Mouse (Mus musculus) cerebellum, postnatal 36 days (tissue): ENCODE data around the gene Myl6.
A peak's percentile ranks its signal among the peaks of the same experiment; 100 is the strongest.

Experiments used
- DNase-seq, 2 experiments: peaks; one replicate each; pipeline ENCODE4 v3.0.0; 2021 to 2022; ENCODE audit warnings: mixed read lengths in 2 of 2

Myl6 gene

DNA sequence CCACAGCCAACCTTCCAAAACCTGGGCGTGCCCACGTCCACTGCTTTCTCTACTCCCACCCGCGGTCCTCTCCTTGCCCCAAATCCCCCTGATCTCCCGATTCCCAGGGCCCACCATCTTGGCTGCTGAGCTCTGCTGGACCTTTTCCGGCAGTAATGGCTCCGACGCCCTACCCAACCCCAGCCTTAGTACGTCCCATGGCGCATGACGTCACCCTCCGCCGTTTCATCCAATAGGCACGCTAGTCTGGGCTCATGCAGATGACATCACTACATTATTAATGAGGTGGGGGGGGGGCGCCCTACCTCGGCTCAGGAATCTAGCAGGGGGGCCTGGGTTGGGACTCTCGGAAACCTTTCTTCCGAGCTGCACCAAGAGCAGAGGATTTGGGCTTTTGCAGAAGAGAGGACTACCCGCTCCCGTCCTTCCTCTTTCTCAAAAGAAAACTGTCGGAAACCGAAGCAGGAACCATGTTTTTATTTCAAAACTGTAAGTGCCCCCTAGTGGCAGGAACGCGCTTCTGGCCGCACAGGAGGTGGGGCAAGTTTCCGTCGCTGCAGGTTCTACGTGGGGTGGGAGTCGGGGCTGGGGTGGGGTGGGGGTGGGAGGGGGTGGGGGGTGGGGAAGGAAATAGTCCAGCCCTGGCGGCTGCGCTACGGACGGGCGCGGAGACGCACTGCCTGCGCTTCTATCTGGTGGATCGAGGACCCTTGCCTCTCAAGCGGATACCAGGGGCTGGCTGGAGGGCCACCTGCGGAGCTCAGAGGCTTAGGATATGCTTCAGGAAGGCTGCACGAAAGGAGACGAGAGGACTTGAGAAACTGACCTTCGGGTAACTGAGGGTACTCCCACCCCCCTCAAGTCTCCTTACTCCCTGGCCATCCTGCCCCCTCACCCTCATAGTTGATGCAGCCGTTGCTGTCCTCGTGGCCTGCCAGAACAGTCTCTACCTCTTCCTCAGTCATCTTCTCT, at the start of gene Myl6:
Gene Myl6, minus strand, starts transcription at position 451 of the 972 bp plus-strand sequence.
- peak; percentile 98 to 99 for DNase-seq

DNA sequence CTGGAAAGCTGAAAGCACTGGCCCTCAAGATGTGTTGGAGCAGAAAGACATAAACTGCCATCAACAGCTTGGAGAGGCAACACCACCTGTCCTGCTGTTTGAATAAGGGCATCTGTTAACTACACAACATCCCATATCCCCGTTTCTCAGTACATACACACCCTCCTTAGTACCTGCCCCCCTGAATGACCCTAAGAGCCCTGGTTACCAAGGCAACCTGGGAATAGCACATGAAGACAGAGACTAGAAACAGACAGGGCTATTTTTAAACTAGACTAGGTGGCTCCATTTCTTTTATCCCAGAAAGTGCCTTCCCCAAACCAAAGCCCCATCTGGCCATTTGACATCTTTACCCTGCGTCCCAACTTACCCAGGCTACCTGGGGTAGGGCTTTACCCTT, 49.2 kb upstream of the Myl6 start:
- DNase-seq = no peak

DNA sequence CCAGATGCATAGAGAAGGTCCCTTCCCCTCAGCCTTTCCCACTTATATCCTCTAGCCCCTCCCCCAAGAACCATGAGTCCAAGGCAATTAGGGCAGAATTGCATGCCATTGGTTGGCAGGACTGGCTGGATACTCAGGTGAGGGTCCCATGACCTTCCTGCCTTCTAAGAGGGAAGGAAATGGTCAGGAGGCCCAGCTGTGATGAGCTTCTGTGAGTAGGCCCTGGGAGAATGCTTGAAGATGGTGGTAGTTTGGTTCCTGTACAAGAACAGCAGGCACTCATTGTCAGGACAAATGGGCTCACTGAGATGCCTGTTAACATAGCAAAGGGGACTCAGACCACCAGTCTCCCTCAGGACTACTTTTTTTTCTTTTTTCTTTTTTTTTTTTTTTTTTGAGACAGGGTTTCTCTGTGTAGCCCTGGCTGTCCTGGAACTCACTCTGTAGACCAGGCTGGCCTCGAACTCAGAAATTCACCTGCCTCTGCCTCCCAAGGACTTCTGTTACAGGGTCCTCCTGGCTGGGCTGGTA, 44.5 kb upstream of the Myl6 start:
- DNase-seq = no peak

DNA sequence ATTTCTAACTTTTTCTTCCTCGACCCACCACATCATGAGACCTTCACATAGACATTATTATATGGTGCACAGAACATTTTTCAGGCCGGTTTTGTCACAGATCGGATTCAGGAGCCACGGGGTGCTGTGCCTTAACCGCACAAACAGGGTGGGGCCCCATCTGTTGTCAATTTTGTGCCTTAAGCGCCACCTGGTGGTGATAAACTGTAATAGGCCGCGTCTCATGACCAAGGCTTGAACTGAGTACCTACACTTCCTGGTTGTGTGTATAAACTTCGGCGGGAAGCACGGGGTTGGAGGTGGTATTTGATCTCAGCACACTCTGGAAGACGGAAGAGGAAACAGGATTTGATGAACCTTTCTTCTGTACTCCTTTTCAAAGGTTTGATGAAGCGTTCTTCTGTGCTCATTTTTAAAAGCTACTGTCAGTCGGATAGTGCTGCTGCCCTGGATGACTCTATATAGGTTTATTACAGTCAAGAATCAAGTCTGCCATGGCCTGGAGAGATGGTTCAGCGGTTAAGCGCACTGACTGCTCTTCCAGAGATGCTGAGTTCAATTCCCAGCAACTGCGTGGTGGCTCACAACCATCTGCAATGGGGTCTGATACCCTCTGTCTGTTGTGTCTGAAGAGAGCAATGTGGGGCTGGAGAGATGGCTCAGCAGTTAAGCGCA, 42.5 kb upstream of the Myl6 start:
- DNase-seq = peak; percentile 88 to 94

DNA sequence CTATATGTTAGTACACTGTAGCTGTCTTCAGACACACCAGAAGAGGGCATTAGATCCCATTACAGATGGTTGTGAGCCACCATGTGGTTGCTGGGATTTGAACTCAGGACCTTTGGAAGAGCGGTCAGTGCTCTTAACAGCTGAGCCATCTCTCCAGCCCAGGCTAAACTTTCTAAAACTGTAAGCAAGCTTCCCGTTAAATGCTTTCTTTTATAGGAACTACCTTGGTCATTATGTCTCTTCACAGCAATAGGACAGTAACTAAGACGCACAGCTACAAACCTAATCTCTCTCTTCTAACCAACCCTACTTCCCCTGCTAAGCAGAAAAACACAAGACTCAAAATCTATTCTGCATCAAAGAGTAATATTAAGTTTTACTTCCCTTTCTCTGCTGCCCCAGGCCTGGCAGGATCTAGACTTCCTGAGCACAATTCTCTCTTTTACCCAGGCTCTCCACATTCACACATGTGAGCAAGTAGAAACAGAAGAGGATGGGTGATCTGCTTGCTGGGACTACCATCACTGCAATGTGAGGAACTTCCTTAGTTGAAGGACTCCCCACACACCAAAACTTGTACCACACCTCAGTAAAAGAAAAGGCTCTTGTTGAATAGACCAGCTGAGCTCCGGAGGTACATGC, 41.8 kb upstream of the Myl6 start:
- no peak for DNase-seq

DNA sequence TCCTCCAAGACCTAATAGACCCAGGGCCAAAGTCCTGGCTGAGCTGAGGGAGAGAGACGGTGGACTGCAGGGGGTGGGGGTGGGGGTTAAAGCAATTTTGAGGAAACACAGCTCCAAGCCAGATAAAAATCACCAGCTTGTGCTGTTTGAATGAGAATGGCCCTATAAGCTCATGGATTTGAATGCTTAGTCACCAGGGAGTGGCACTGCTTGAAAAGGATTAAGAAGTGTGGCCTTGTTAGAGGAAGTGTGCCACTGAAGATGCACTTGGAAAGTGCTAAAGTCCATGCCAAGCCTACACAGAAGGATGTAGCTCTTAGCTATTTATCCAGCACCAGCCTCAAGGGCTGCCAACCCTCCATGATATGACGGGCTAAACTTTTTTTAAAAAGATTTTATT, 41.3 kb upstream of the Myl6 start:
- DNase-seq = no peak

DNA sequence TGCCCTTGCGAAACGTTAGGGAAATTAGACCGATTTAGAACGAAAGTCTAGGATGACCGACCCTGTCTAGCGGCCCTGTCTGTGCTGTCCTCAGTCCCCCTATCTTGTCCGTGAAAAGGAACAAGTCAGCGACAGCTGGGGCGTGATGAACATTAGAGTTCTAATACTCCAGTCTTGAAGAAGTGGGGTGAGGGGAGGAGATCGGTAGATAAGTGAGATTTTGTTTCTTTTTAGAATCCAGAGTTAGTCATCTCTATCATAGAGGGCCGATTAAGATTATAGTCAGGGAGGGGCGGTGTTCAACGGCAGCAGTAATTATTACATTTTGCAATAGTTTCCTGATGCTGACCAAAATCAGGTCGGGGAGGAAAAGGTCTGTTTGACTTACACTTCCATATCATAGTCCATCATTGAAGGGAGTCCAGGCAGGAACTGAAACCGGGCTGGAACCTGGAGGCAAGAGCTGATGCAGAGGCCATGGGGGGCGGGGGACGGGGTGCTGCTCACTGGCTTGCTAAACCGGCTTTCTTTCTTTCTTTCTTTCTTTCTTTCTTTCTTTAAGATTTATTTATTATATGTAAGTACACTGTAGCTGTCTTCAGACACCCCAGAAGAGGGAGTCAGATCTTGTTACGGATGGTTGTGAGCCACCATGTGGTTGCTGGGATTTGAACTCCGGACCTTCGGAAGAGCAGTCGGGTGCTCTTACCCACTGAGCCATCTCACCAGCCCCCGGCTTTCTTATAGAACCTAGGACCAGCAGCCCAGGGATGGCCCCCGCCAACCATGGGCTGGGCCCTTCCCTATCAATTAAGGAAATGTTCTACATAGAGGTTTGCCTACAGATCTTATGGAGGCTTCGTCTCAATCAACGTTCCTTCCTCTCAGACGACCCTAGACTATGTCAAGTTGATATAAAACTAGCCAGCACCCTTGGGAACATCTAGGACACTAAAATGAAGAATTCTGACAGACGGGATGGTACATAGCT, 32.7 kb upstream of the Myl6 start:
- no peak for DNase-seq

DNA sequence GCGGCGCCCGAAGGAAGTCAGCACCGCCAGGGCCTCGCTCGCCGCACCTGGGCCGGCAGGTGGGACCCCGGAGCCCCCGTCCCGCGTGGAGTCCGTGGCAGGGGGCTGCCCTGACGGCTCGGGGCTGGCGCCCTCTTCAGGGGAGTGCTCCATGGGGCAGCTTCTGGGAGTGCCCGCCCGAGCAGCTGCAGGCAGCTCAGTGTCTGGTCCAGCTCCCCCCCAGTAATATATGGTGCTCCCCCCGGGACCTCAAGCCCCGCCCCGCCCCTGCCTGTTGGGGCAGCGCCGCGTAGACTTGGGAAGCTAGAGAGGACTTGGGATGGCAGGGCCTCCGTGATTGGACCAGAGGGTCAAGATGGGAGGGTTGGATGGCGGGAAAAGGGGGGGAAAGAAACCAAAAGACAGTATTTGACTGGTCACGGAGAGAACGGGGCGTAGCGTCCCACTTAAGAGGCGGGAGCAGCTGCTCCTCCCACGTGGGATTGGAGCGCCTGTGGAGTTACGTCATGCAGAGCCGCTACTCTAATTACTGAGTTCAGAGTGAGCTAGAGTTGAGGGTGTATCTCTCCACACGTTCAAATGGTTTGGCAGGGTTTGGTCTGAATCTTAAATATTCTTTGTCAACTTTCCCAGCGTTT, 31.8 kb upstream of the Myl6 start, which contains the start of gene Esyt1:
Gene Esyt1, minus strand, starts transcription at position 201 of the 638 bp plus-strand sequence.
- peak; percentile 89 to 90 for DNase-seq

DNA sequence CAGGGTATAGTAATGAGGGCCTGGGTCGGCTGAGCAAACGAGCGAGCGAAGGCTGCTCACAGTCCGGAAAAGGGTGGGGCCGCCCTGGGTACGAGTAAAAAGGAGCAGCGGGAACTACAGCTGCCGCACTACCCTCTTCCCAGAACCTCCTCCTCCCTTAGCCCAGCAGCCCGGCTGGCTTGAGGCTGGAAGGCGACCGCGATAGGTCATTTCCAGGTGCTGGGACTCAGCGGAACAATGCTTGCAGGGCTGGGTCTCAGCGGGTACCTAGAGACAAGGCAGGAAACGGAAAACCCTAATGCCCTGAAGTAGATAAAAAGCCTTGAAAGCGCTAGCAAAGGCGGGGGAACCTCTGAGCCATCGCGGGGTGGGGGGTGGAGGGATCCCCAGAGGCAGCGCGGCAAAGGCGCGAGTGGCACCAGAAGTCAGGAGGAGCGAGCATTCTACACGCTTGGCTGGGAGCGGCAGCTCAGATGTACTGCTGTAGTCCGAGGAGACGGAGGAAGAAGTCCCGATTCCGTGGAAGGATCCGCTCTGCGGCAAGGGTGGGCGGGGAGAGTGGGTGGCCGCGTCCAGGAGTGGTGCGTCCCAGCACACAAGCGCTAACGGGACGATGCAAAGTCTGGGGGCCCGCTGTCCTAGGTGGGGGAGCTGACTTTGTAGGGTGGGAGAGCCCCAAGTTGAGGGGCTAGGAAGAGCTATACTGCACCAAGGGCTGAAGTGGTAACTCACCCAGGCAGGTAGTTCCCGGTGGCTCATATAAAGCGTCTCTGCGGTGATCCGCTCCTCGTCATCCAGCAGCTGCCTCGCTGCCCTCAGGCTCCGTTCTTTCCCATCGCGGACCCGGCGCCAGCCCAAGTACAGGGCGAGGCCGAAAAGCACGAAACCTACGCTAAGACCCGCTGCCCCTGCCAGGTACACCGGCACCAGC, 31.1 kb upstream of the Myl6 start:
- peak; percentile 46 to 50 for DNase-seq

DNA sequence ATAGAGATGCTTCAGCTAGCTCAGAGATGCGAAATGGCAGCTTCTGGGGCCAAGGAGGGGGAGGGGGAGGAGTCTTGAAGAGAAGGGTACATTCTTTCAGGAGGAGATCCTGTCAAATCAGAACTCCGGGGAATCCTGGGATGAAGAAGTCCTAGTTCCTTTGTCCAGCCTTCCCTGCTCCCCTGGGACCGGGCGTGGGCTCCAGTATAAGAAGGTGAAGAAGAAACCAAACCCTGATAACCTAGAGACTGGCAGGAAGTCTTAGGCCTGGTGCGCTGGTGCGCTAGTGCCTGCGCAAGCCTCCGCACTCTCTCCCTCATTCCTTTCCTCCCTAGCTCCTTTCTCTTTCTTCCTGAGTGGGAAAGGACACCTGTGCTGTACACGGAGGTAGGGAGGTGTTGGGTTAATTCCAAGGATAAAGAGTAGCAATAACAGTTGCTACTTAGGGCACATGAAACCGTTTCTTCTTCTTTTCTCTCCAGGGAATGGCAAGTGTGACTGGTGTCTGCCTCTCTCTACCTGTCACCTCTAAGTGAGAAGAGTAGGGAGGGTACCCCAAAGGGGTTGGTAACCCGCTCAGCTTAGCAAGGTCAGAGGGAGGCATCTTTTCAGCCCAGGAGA, 30.3 kb upstream of the Myl6 start:
- DNase-seq = no peak

DNA sequence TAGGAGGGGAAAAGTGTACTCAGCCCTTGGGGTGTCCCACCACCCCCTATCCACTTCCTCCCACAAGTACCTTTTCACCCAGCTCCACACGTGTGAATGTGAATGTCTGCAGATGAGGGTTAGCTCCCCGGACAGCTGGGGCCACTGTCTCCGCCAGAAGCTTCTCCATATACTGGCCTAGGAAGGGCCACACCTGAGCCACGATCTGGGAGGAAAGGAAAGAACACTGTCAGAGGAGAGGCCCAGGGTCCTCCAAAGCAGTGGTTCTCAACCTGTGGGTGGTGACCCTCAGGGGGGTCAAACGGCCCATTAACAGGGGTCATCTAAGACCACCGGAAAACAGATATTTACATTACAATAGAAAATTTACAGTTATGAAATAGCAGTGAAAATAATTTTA, 28.4 kb upstream of the Myl6 start:
- DNase-seq = no peak

DNA sequence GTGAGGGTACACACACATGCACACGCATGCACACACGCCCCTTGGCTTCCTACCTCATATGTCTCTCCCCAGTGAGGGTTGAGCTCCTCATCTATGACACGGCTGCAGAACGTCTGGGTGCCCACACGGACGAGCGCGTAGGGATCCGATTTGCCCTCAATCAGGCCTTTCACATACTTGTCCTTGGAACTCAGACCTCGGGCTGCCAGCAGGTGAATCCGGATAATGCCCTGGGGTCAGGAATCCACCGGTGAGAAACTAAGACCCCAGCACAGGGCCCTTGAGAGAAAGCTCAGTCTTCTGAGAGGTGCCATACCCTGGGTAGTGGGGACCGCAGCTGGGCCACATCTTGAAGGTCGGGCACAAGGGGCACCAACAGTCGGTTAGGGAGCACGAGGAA, 26.6 kb upstream of the Myl6 start:
- DNase-seq = no peak

DNA sequence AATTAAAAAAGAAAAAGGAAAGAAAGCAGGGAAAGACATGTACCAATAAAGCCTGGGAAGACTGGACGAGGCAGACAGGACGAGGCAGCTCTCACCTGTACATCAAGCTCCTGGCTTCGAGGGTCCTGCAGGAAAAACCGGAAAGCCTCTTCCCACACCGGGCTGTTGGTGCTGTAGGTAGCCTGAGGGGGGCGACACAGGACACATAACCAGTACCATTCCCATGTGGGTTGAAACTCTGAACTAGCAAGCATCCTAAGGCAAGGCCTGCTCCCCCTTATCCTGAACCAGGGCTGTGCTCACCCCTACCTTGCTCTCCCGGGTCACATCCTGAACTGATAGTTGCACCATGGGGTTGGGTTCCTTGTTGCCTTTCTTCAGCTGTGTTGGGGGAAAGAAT, 24.9 kb upstream of the Myl6 start:
- peak; percentile 62 to 63 for DNase-seq

DNA sequence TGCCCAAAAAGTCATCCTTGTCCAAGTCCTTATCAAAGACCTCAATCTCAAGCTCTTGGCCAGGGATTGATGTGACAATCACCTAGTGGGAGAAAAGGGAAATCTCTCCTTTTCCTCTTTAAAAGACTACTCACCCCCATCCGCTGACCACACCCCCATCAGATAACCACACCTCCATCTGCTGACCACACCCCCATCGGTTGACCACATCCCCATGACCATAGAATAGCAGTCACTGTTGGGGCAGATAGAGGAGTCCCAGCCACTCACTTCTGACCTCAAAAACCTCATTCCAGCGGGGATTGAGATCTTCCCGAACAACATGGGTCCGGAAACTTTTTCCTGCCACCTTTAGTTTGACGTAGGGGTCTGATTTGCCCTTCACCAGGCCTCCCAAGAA, 22.7 kb upstream of the Myl6 start:
- no peak for DNase-seq

DNA sequence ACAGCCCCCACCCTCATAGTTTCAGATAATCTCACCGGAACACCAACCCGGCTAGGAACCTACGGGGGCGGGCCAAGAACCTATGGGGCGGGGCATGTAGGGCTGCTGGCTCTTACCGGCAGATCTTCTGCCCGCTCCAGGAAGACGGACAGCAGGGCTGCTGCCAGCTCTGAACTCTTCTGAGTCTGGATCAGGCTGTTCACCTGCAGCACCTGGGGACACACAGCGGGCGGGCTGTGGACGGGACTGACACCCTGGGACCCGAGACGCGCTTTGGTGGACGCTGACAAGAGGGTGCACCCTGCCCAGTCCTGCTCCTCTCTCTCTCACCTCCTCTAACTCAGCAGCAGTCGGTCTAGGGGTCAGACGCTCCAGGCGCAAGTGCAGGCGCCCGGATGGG, 22.1 kb upstream of the Myl6 start:
- DNase-seq = no peak

DNA sequence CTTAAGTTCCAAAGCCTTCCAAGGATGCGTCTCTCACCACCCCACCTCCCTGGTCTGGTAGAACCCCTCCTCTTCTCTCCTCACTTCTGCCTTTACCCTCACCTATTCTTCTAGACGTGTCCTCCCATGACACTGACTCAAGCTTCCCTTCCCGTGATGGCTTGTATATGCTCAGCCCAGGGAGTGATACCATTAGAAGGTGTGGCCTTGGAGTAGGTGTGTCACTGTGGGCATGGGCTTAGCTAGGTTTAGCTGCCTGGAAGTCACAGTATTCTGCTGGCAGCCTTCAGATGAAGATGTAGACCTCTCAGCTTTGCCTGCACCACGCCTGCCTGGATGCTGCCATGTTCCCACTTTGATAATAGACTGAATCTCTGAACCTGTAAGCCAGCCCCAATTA, 21.1 kb upstream of the Myl6 start:
- no peak for DNase-seq

DNA sequence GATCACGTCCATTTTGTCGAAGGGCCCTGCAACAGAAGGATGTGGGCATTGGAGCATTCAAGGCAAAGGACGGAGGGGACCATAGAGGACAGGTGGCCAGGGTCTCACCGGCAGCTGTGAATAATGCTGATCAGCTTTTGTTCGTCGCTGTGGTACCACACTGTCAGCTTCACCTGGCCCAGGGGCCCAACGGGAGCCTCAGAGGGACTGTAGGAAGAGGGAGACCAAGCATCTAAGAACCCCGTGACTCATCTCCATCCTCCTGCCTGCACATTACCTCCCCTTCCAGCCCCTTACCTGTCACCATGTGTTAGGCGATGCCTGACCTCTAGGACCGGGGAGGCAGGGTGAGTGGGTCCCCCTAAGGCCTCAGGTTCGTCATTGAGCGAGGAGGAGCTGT, 17.8 kb upstream of the Myl6 start:
- no peak for DNase-seq

DNA sequence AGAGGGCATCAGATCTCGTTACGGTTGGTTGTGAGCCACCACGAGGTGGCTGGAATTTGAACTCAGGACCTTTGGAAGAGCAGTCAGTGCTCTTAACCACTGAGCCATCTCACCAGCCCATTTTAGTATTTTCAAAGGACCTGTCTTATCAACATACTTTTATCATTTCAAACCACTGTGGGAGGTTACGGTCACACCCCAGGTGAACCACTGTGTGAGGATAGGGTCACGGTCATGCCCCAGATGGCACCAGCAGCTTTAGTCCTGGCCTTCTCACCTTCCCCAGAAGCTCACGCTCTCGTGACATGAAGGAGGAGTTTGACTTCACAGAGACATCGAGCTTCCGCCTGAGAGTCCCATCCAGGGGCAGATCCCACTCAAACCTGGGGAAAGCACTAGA, 17.2 kb upstream of the Myl6 start:
- DNase-seq = no peak

DNA sequence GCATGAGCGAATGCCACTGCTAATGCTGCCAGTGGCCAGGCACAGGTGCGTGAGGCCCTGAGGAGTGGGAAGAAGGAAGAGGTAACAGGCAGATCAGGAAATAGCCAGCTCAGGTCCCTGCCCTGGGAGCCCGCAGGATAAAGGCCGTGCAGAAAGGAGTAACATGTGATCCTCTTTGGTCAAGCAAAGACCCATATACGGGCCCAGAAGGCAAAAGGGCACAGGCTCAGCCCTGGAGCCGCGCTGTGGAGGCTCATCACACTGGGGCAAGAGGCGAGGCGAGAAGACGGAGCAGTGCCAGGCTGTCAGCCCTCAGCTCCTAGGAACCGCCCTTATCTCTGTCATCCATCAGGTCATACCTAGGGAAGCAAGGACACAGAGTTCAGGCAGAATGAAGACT, 16.4 kb upstream of the Myl6 start:
- no peak for DNase-seq

DNA sequence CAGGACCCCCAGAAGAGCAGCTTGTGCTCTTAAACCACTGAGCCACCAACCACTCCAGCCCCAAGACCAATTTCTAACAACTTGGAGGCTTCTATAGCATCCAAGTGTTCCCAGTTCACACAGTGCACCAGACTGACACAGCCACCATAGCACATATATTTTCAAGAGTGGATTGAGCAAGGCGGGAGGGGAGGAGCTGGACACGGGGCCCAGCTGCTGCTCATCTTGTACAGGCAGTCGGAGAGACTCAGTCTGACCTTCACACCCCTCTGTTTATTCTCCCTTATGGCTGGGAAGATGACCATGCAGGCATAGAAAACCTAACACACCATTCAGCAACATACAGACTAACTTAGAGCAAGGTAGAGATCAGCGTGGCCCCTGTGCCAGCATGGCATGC, 15.9 kb upstream of the Myl6 start:
- no peak for DNase-seq
